ENCODE assay signal across 8 mouse cellular contexts in the genomic region with DNA sequence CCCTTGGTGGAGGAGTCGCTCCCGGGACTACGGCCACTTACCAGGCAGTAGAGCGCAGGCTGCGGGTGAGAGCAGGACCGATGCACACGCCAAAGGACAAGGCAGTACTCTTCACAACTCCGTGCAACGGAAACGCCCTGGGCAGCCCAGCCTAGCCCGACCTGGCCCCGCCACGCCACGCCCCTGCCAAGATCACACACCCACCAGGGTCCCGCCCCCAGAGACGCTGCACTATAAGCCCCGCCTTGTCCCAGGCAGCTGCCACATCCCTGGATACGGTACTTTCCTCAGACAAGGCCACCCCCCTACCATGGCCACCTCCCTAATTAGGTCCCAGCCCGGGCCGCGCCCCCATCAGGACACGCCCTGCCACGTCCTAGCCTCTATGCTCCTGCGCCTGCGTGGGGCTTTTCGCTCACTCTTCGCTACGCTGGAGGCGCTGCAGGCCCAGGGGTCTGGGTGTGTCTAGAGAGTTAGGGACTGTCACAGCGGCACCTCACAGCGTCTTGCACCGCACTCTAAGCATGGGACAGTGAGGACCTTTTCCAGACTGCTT. TPM values are rescaled to one million over a fixed set of nuclear protein-coding genes. Genes with fewer than 3 reads are reported as not detected.
A peak's percentile ranks its signal among the peaks of the same experiment; 100 is the strongest.
DNase-seq lines count a peak whose midpoint lies in the region; ATAC-seq and TF ChIP-seq lines count a peak whose summit lies in the region.

TSS of gene Anxa5 (minus strand) at position 363 of the 556 bp plus-strand sequence.
TSS of gene 1810062G17Rik (plus strand) at position 406 of the 556 bp plus-strand sequence.

- peak within 1 kb of the TSS; percentile 70 for H3K4me2 ChIP-seq in forebrain, embryonic 12.5 days
- peak within 1 kb of the TSS; percentile 91 for H3K4me2 ChIP-seq in heart, postnatal 0 days (ENCODE audit: low read depth, low read length)
- H3K4me2 ChIP-seq in liver, embryonic 16.5 days (ENCODE audit: low read depth, low read length): peak within 1 kb of the TSS; percentile 74
- peak within 1 kb of the TSS; percentile 79 for H3K4me2 ChIP-seq in neural tube, embryonic 13.5 days

- TF ChIP-seq POLR2A in testis, adult 2 months (IDR thresholded peaks at IDR 0.05; ENCODE audit: control insufficient read depth, low read depth, low read length): peak; percentile 81

- H3K4me3 ChIP-seq in E14TG2a.4 (replicated peaks; ENCODE audit: low read length): peak within 1 kb of the TSS; percentile 83
- peak within 1 kb of the TSS; percentile 53 for H3K4me3 ChIP-seq in forebrain, embryonic 12.5 days (replicated peaks)
- peak within 1 kb of the TSS; percentile 97 for H3K4me3 ChIP-seq in heart, postnatal 0 days (ENCODE audit: low read depth, low read length)
- peak within 1 kb of the TSS; percentile 68 for H3K4me3 ChIP-seq in liver, embryonic 16.5 days (ENCODE audit: low read depth, low read length)
- H3K4me3 ChIP-seq in neural tube, embryonic 13.5 days: peak within 1 kb of the TSS; percentile 57
- peak within 1 kb of the TSS; percentile 90 for H3K4me3 ChIP-seq in testis, adult 2 months (ENCODE audit: control insufficient read depth, low read depth, low read length)

- H3K9ac ChIP-seq in forebrain, embryonic 12.5 days: peak within 1 kb of the TSS; percentile 58
- H3K9ac ChIP-seq in heart, postnatal 0 days (replicated peaks; ENCODE audit: low read depth, low read length): peak within 1 kb of the TSS; percentile 96
- peak within 1 kb of the TSS; percentile 64 for H3K9ac ChIP-seq in liver, embryonic 16.5 days (ENCODE audit: low read depth, low read length)
- H3K9ac ChIP-seq in neural tube, embryonic 13.5 days: peak within 1 kb of the TSS; percentile 74

- H3K36me3 ChIP-seq in E14TG2a.4 (ENCODE audit: insufficient read depth, low read length): no peaks in the 10 kb centered on the region
- H3K36me3 ChIP-seq in forebrain, embryonic 12.5 days (replicated peaks): no peaks in the 10 kb centered on the region
- no peaks in the 10 kb centered on the region for H3K36me3 ChIP-seq in heart, postnatal 0 days (replicated peaks; ENCODE audit: control insufficient read depth, insufficient read depth, low read length)
- no peaks in the 10 kb centered on the region for H3K36me3 ChIP-seq in liver, embryonic 16.5 days (ENCODE audit: control insufficient read depth, insufficient read depth)
- H3K36me3 ChIP-seq in neural tube, embryonic 13.5 days: no peaks in the 10 kb centered on the region
- H3K36me3 ChIP-seq in testis, adult 2 months (ENCODE audit: control insufficient read depth, insufficient read depth, low read length): no peaks in the 10 kb centered on the region

- H3K9me3 ChIP-seq in E14TG2a.4 (ENCODE audit: low read length): no peaks in the 10 kb centered on the region
- no peaks in the 10 kb centered on the region for H3K9me3 ChIP-seq in forebrain, embryonic 12.5 days
- H3K9me3 ChIP-seq in heart, postnatal 0 days (replicated peaks; ENCODE audit: control insufficient read depth, low read length): no peaks in the 10 kb centered on the region
- no peaks in the 10 kb centered on the region for H3K9me3 ChIP-seq in liver, embryonic 16.5 days (replicated peaks; ENCODE audit: control insufficient read depth, low read length)
- H3K9me3 ChIP-seq in neural tube, embryonic 13.5 days: no peaks in the 10 kb centered on the region

- peak within 1 kb of the TSS; percentile 44; the same call in 1 of the 2 replicates for H3K27ac ChIP-seq in forebrain, embryonic 12.5 days
- peak within 1 kb of the TSS; percentile 100 for H3K27ac ChIP-seq in heart, postnatal 0 days (ENCODE audit: low read depth)
- peak within 1 kb of the TSS; percentile 62 for H3K27ac ChIP-seq in liver, embryonic 16.5 days (ENCODE audit: low read length)
- H3K27ac ChIP-seq in neural tube, embryonic 13.5 days (replicated peaks): peak within 1 kb of the TSS; percentile 68
- peak within 1 kb of the TSS; percentile 65 for H3K27ac ChIP-seq in testis, adult 2 months (ENCODE audit: control insufficient read depth, insufficient read depth, low read depth, low read length)

- under 1% methylated on average over 32 of the region's 32 CpGs for WGBS in forebrain, embryonic 12.5 days
- under 1% methylated on average over 30 of the region's 32 CpGs for WGBS in heart, postnatal 0 days
- under 1% methylated on average over 32 of the region's 32 CpGs for WGBS in liver, embryonic 16.5 days (ENCODE audit: insufficient replicate concordance)
- 1% methylated on average over 32 of the region's 32 CpGs for WGBS in neural tube, embryonic 13.5 days

- DNase-seq in c-Kit-positive CD71-positive TER-119-positive erythroid progenitor cells, embryonic 14.5 days (ENCODE audit: low spot score): peak; percentile 83
- DNase-seq in heart, postnatal 0 days (ENCODE audit: low spot score): peak; percentile 99
- DNase-seq in kidney, postnatal 4 days: peak; percentile 98 to 99

- TF ChIP-seq EP300 in heart, postnatal 0 days (IDR thresholded peaks at IDR 0.05; ENCODE audit: low read depth): no peak; the same call in 1 of the 2 replicates

- TF ChIP-seq CTCF in E14TG2a.4 (conservative IDR thresholded peaks at IDR 0.05; ENCODE audit: low read length): no peak
- TF ChIP-seq CTCF in heart, postnatal 0 days (IDR thresholded peaks at IDR 0.05; ENCODE audit: low read depth): peak; percentile 72
- peak; percentile 36; the same call in 1 of the 2 replicates for TF ChIP-seq CTCF in testis, adult 2 months (IDR thresholded peaks at IDR 0.05; ENCODE audit: control insufficient read depth, insufficient read depth, insufficient replicate concordance, low read depth, low read length)

- H3K27me3 ChIP-seq in E14TG2a.4 (ENCODE audit: insufficient read depth, low read length): peaks cover 30% of the 10 kb centered on the region
- H3K27me3 ChIP-seq in forebrain, embryonic 12.5 days: no peaks in the 10 kb centered on the region; the same call in 1 of the 2 replicates
- H3K27me3 ChIP-seq in heart, postnatal 0 days (ENCODE audit: control insufficient read depth, insufficient read depth, low read length): no peaks in the 10 kb centered on the region
- no peaks in the 10 kb centered on the region for H3K27me3 ChIP-seq in liver, embryonic 16.5 days (ENCODE audit: control insufficient read depth, insufficient read depth, low read depth, low read length)
- H3K27me3 ChIP-seq in neural tube, embryonic 13.5 days: no peaks in the 10 kb centered on the region
- H3K27me3 ChIP-seq in testis, adult 2 months (ENCODE audit: control insufficient read depth, insufficient read depth, low read length): no peaks in the 10 kb centered on the region

- H3K4me1 ChIP-seq in E14TG2a.4 (replicated peaks; ENCODE audit: low read depth, low read length): peaks cover 30% of the 10 kb centered on the region
- H3K4me1 ChIP-seq in forebrain, embryonic 12.5 days: peaks cover 22% of the 10 kb centered on the region
- H3K4me1 ChIP-seq in heart, postnatal 0 days (ENCODE audit: control insufficient read depth, insufficient read depth): peaks cover 50% of the 10 kb centered on the region
- peaks cover 13% of the 10 kb centered on the region for H3K4me1 ChIP-seq in liver, embryonic 16.5 days (ENCODE audit: control insufficient read depth, low read depth, low read length)
- peaks cover 18% of the 10 kb centered on the region for H3K4me1 ChIP-seq in neural tube, embryonic 13.5 days (replicated peaks)
- H3K4me1 ChIP-seq in testis, adult 2 months (ENCODE audit: control insufficient read depth, insufficient read depth, low read length): peaks cover 8% of the 10 kb centered on the region

- peak; percentile 96 for ATAC-seq in forebrain, embryonic 12.5 days (ENCODE audit: low FRiP score)
- peak; percentile 98 for ATAC-seq in heart, postnatal 0 days (ENCODE audit: insufficient read depth, low read depth)
- peak; percentile 96 for ATAC-seq in liver, embryonic 16.5 days (ENCODE audit: low read depth)
- peak; percentile 96 for ATAC-seq in neural tube, embryonic 13.5 days (ENCODE audit: low read depth)

RNA-seq across cellular contexts. Expression of gene Anxa5, which starts in this region (rescaled TPM):
- polyA plus RNA-seq in forebrain, embryonic 12.5 days (2016; fragmentation: Nextera tagmentation; extraction: Ambion mirVana): 67.5 and 75.3 TPM in 2 replicates
- total RNA-seq in heart, postnatal 0 days (2014; rRNA removed; ENCODE audit: low replicate concordance): 162 and 218 TPM in 2 replicates
- 261 and 263 TPM in 2 replicates for polyA plus RNA-seq in heart, postnatal 0 days (2015; fragmentation: Nextera tagmentation; extraction: Ambion mirVana)
- polyA plus RNA-seq in liver, embryonic 16.5 days (2015; fragmentation: Nextera tagmentation; extraction: Ambion mirVana): 80.2 and 80.3 TPM in 2 replicates
- polyA plus RNA-seq in neural tube, embryonic 13.5 days (2015; fragmentation: Nextera tagmentation; extraction: Ambion mirVana): 211 and 212 TPM in 2 replicates
- 20.1 and 35.3 TPM in 2 replicates for polyA plus RNA-seq in testis, adult 2 months (2012; rRNA removed)

RNA-seq across cellular contexts. Expression of gene 1810062G17Rik, which starts in this region (rescaled TPM):
- 0.45 and 0.57 TPM in 2 replicates for polyA plus RNA-seq in forebrain, embryonic 12.5 days (2016; fragmentation: Nextera tagmentation; extraction: Ambion mirVana)
- 6.2 TPM in 1 of 2 replicates, not detected in the other for total RNA-seq in heart, postnatal 0 days (2014; rRNA removed; ENCODE audit: low replicate concordance)
- 1.2 and 1.8 TPM in 2 replicates for polyA plus RNA-seq in heart, postnatal 0 days (2015; fragmentation: Nextera tagmentation; extraction: Ambion mirVana)
- 0.96 and 1.1 TPM in 2 replicates for polyA plus RNA-seq in liver, embryonic 16.5 days (2015; fragmentation: Nextera tagmentation; extraction: Ambion mirVana)
- polyA plus RNA-seq in neural tube, embryonic 13.5 days (2015; fragmentation: Nextera tagmentation; extraction: Ambion mirVana): 0.34 and 0.59 TPM in 2 replicates
- 0.40 and 0.78 TPM in 2 replicates for polyA plus RNA-seq in testis, adult 2 months (2012; rRNA removed)

Comparison
In these comparisons a context has a peak if more than half of its experiments do, and no peak if none do; other contexts are left out.
1. Peak in every context shown above with its lines: DNase-seq, ATAC-seq, H3K4me3 ChIP-seq and H3K27ac ChIP-seq.
2. H3K27ac ChIP-seq: peak in every context shown above with its lines; median percentile 100 in heart, postnatal 0 days; 68 in neural tube, embryonic 13.5 days; 65 in testis, adult 2 months; 62 in liver, embryonic 16.5 days; 44 in forebrain, embryonic 12.5 days.